Mouse (Mus musculus): Measurements from ENCODE around the gene Neil3. TPM values are rescaled to one million over a fixed set of nuclear protein-coding genes. Genes with fewer than 3 reads are reported as not detected.
"Not testable (repeated sequence)": the region's sequence is repeated elsewhere in the genome, so short reads cannot be mapped to it uniquely, and the experiment has no call there.

The Neil3 gene
- total RNA-seq, 2 experiments from 2014 or later: not detected

DNA sequence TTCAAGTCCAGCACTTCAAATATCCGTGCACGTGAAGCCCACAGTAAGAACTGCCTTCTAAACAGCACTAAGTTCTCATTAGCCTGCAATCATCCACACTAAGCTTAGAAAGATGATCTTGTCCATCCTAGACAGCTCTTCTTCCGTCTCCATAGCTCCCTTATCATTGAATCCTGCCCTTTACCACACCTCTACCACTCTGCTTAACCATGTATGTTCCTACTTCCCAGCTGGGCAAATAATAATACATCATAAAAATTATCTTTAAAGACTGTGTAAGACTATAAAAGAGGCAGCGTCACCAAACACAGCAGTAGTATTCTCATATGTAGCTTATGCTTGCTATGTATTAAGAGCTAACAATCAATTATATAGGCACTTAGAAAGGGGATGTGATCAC lies 35.2 kb downstream of the Neil3 start:
- intact Hi-C loops (cut with DNase I): no loop called here
- no peak for TF ChIP-seq CTCF (IDR thresholded peaks at IDR 0.05)

DNA sequence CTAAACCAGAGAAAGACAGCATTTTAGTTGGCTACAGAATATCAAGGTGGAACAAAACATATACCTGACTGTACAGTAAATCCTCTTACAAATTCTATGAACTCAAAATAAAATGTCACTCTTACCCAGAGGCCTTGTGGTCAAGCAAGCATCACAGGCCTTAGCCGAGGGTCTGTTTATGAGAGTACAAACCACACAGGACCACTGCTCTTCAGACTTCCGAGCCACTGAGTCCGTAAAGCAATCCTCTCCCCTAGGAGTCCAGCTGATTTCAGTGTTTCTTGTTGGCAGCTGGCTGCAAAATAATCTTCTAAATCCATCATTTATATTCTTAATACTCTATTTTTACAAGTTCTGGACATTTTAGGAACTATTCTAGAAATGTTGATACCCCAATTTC lies 38.0 kb downstream of the Neil3 start:
- intact Hi-C loops (cut with DNase I): no loop called here
- no peak overlapping the region for H3K4me3 ChIP-seq
- no peak for TF ChIP-seq CTCF (IDR thresholded peaks at IDR 0.05)
- no peak for DNase-seq
- H3K27ac ChIP-seq: no peak overlapping the region

More for the DNA sequence above, 35.2 kb downstream of the Neil3 start:
- no peak overlapping the region for H3K27ac ChIP-seq
- H3K4me3 ChIP-seq: no peak overlapping the region
- DNase-seq: no peak

DNA sequence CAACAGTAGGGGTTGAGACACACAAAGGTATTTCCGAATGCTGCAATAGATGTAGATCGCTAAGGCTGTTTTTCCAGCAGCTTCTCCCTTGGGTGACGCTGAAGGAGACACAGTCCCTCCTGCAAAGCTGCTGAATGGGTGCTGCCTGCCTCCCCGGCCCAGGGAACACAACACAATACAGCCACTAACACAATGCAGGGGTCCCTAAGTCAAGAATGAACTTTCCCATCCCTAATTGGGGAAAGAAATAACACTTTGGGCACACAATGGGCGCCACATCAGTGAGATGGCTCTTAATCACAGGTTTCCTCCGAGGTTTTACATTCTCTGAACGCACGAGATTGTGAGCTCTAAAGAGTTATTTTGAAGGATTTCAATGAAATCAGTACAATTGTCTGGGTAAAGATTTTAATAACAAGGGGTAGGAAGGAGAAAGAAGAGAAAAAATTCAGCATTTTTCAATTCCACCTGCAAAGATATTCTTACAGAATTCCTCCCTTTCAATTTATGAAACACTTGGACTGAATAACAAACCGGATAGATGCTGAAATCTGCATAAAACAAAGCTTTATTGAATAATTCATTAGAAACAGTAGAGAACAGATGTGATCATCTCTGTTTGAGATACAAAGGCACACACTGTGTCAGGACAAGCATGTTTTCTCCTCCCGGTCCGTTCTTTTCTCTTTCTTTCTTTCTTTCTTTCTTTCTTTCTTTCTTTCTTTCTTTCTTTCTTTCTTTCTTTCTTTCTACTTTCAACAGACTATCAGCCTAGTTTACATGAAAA lies 38.6 kb downstream of the Neil3 start:
- H3K4me3 ChIP-seq: no peak overlapping the region
- DNase-seq: no peak
- TF ChIP-seq CTCF (IDR thresholded peaks at IDR 0.05): no peak
- no peak overlapping the region for H3K27ac ChIP-seq
- intact Hi-C loops (cut with DNase I): no loop called here

- intact Hi-C loops (cut with DNase I): no loop called here
Observed at GRCm38 (mm10) chr8:53598101-53598500, 40.8 kb downstream of the Neil3 start.

GRCm38 (mm10) chr8:53591777-53592176 lies 47.1 kb downstream of the Neil3 start:
- DNase-seq: no peak
- intact Hi-C loops (cut with DNase I): no loop called here

More at GRCm38 (mm10) chr8:53598101-53598500, 40.8 kb downstream of the Neil3 start:
- no peak for TF ChIP-seq CTCF (IDR thresholded peaks at IDR 0.05)
- no peak for DNase-seq
- Histone ChIP-seq H3K4me3 (no peak overlapping the region), H3K27ac (no peak overlapping the region)

DNA sequence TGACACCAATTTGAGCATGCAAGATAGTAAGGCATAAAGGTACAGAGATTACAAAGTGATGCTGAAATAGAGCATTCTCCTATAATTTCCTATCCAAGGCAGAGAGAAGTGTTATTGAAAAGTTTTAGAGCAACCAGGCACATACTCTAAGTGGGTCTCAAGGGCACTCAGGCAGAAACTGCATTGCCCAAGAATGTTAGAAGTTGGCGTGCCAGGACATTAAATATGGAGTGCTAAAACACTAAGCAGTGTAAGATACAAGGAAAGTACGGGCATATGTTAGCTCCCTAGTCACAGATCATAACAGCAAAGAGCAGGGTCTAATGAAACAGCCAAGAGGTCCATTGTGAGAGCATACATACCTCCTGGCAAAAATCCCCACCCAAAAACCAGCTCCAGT lies 65.3 kb downstream of the Neil3 start:
- Histone ChIP-seq H3K27ac (no peak overlapping the region), H3K4me3 (no peak overlapping the region)
- DNase-seq: no peak
- intact Hi-C loops (cut with DNase I): no loop called here
- TF ChIP-seq CTCF (IDR thresholded peaks at IDR 0.05): no peak

More at GRCm38 (mm10) chr8:53591777-53592176, 47.1 kb downstream of the Neil3 start:
- Histone ChIP-seq H3K4me3 (no peak overlapping the region), H3K27ac (no peak overlapping the region)
- TF ChIP-seq CTCF (IDR thresholded peaks at IDR 0.05): no peak

- DNase-seq: no peak
- TF ChIP-seq CTCF (IDR thresholded peaks at IDR 0.05): no peak
Observed at GRCm38 (mm10) chr8:53566223-53566622, 72.6 kb downstream of the Neil3 start.

DNA sequence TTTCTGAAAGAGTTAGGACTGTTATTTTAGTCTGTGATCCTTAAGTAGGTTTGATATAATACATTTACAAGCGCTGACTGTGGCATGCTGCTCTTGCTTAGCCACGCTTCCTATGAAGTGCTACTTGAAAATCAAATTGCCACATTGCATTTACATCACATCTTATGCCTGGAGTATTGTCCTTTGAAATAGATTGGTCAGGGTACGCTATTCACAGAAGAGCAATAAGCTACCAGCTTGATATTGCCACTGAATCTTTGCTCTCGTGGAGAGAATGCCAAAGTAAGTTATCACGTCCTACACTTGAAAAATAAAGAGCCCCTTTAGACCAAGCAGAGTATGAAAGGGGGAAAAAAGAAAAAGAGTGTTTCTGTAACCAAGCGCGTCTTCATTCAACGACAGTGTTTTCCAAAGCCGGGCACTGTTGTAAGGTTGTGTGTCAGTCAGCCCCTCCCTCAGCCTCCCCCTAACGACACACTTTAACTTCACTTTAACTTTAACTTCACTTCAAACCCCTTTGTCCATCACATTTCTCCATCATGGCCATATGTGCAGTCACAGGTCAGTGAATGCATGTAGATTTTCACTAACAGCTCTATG lies 76.3 kb downstream of the Neil3 start:
- no peak for DNase-seq
- intact Hi-C loops (cut with DNase I): no loop called here
- no peak for TF ChIP-seq CTCF (IDR thresholded peaks at IDR 0.05)
- Histone ChIP-seq H3K27ac (no peak overlapping the region), H3K4me3 (no peak overlapping the region)

More at GRCm38 (mm10) chr8:53566223-53566622, 72.6 kb downstream of the Neil3 start:
- intact Hi-C loops (cut with DNase I): no loop called here
- no peak overlapping the region for H3K27ac ChIP-seq
- no peak overlapping the region for H3K4me3 ChIP-seq

GRCm38 (mm10) chr8:53539585-53539984 lies 99.3 kb downstream of the Neil3 start:
- intact Hi-C loops (cut with DNase I): no loop called here
- Histone ChIP-seq H3K27ac (no peak overlapping the region), H3K4me3 (no peak overlapping the region)
- no peak for DNase-seq
- TF ChIP-seq CTCF (IDR thresholded peaks at IDR 0.05): no peak

DNA sequence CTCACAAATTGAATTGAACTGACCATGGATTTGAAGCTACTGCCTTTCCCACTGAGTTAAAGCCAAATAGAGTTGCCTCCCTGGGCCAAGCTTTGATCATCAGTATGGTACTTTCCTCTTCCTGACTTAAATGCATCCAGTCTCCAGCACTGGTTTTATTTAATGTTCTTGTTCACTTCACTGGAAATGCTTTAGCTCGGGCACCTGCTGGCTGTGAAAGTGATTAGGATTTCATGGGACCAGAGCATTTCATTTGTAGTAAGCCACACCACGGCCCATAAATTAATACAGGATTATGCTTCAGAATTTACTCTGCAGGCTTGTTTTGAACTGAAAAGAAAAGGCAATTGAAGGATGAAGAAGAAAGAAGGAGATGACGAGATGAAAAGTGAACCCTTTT lies 100.8 kb downstream of the Neil3 start:
- intact Hi-C loops (cut with DNase I); H3K27ac ChIP-seq; H3K4me3 ChIP-seq; DNase-seq: not testable (repeated sequence)

Other genes starting within 250 kb of the Neil3 start
- 10 to 100 TPM; 11.6 to 16.0 TPM for gene Aga, start 127.3 kb downstream of the Neil3 start, total RNA-seq (2021)

All from gastrocnemius, adult 2 months (tissue).